Mouse (Mus musculus): ENCODE data around the gene Tmem242. TPM values are rescaled to one million over a fixed set of nuclear protein-coding genes. Genes with fewer than 3 reads are reported as not detected.

The Tmem242 gene
- polyA plus RNA-seq, 1 experiment from 2014 or later, result 141 TPM

DNA sequence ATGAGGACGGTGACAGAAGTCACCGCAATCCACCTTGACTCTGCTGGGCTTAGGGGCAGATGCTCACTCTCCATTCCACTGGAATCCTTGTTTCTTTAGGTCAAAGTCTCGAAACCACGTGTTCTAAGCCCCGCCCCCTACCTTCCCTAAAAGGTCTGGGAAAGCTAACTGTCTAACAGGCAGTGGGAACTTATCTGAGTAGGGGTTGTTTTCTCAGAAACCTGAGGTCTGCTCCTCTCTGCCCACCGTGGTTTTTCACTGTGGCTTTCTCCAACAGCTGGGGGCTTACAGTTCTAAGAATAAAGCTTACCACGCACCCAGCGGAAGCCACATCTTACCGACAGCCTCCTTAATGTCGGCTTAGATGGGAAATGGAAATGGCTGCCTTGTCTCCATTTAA lies 33.5 kb downstream of the Tmem242 start:
- H3K27me3 ChIP-seq (ENCODE audit: control insufficient read depth, insufficient read depth, low read length), result peaks cover 23% of the 10 kb centered on the region
- peak overlapping the region; percentile 41 for H3K4me2 ChIP-seq (ENCODE audit: low read length)
- peaks cover 2 to 3% of the 10 kb centered on the region in 2 experiments; a peak in 2 of 4 replicates for H3K4me1 ChIP-seq (ENCODE audit: control insufficient read depth in 2 of 2, insufficient read depth in 2 of 2, low read length in 2 of 2)
- no peak overlapping the region for H3K27ac ChIP-seq (replicated peaks in 1 of 2; ENCODE audit: control insufficient read depth in 1 of 2, insufficient read depth in 1 of 2, low read depth in 2 of 2, low read length in 2 of 2)
- H3K36me3 ChIP-seq (ENCODE audit: control insufficient read depth, insufficient read depth, low read length), result peaks cover 14% of the 10 kb centered on the region
- H3K9me3 ChIP-seq (ENCODE audit: control insufficient read depth, low read length), result no peaks in the 10 kb centered on the region
- H3K9ac ChIP-seq (ENCODE audit: low read length), result no peak overlapping the region
- WGBS, result 23% methylated on average over 10 of the region's 10 CpGs
- no peak overlapping the region for H3K4me3 ChIP-seq (ENCODE audit: control insufficient read depth in 1 of 2, insufficient read depth in 1 of 2, low read depth in 1 of 2, low read length in 2 of 2)
- ATAC-seq (ENCODE audit: insufficient number of reproducible peaks, insufficient read depth, low FRiP score, low read depth), result no peak

DNA sequence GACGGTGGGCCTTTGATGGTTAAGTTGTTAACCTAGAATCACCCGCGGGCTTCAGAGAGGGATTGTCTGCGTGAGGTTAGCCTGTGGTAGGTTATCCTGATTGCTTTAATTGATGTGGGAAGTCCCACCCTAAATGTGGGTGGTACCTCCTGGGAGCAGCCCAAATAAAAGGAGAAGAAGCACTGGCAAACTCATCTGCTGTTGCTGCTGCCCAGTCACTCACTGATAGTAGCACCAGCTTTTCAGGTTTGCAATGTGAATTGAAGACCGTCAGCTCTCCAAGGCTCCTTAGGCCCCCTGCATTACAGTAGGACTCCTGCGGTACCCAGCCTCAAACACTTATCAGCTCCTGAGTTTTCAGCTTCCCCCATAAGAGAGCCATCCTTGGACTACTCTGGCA lies 36.2 kb downstream of the Tmem242 start:
- no peak for ATAC-seq (ENCODE audit: insufficient number of reproducible peaks, insufficient read depth, low FRiP score, low read depth)
- H3K27ac ChIP-seq (replicated peaks in 1 of 2; ENCODE audit: control insufficient read depth in 1 of 2, insufficient read depth in 1 of 2, low read depth in 2 of 2, low read length in 2 of 2), result no peak overlapping the region
- no peaks in the 10 kb centered on the region for H3K36me3 ChIP-seq (ENCODE audit: control insufficient read depth, insufficient read depth, low read length)
- H3K4me1 ChIP-seq (ENCODE audit: control insufficient read depth in 2 of 2, insufficient read depth in 2 of 2, low read length in 2 of 2), result peaks cover 2 to 3% of the 10 kb centered on the region in 2 experiments; a peak in 2 of 4 replicates
- H3K4me2 ChIP-seq (ENCODE audit: low read length), result no peak overlapping the region
- no peak overlapping the region for H3K9ac ChIP-seq (ENCODE audit: low read length)
- H3K9me3 ChIP-seq (ENCODE audit: control insufficient read depth, low read length), result no peaks in the 10 kb centered on the region
- H3K27me3 ChIP-seq (ENCODE audit: control insufficient read depth, insufficient read depth, low read length), result peaks cover 23% of the 10 kb centered on the region
- H3K4me3 ChIP-seq (ENCODE audit: control insufficient read depth in 1 of 2, insufficient read depth in 1 of 2, low read depth in 1 of 2, low read length in 2 of 2), result no peak overlapping the region
- 85% methylated on average over 6 of the region's 6 CpGs for WGBS

DNA sequence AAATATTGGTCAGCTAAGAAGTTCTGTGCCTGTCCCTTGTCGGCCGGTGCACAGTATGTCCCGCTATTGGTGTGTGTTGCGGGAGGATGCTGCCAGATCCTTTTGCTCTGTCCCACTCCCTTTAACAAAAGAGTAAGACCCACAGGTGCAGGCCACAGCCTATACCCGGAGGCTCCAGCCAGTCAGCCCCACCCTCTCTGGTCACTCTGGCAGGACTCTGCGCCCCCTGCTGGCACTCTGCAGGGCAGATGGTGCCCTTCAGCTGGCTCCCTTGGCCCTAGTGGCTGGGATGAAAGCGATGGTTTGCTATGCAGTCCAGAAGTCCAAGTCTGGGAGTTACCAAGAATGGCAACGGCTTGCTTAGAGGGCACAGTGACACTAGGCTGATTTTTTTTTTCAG lies 37.4 kb downstream of the Tmem242 start:
- 25% methylated on average over 8 of the region's 8 CpGs for WGBS
- Histone ChIP-seq H3K9me3 (ENCODE audit: control insufficient read depth, low read length) (no peaks in the 10 kb centered on the region), H3K9ac (ENCODE audit: low read length) (no peak overlapping the region), H3K4me2 (ENCODE audit: low read length) (peak overlapping the region; percentile 53), H3K27ac (replicated peaks in 1 of 2; ENCODE audit: control insufficient read depth in 1 of 2, insufficient read depth in 1 of 2, low read depth in 2 of 2, low read length in 2 of 2) (no peak overlapping the region), H3K4me3 (ENCODE audit: control insufficient read depth in 1 of 2, insufficient read depth in 1 of 2, low read depth in 1 of 2, low read length in 2 of 2) (no peak overlapping the region), H3K27me3 (ENCODE audit: control insufficient read depth, insufficient read depth, low read length) (peaks cover 23% of the 10 kb centered on the region), H3K4me1 (ENCODE audit: control insufficient read depth in 2 of 2, insufficient read depth in 2 of 2, low read length in 2 of 2) (peaks cover 4 to 5% of the 10 kb centered on the region in 2 experiments; a peak in 3 of 4 replicates), H3K36me3 (ENCODE audit: control insufficient read depth, insufficient read depth, low read length) (no peaks in the 10 kb centered on the region)
- peak; percentile 78; the same call in 1 of the 2 replicates for ATAC-seq (ENCODE audit: insufficient number of reproducible peaks, insufficient read depth, low FRiP score, low read depth)

DNA sequence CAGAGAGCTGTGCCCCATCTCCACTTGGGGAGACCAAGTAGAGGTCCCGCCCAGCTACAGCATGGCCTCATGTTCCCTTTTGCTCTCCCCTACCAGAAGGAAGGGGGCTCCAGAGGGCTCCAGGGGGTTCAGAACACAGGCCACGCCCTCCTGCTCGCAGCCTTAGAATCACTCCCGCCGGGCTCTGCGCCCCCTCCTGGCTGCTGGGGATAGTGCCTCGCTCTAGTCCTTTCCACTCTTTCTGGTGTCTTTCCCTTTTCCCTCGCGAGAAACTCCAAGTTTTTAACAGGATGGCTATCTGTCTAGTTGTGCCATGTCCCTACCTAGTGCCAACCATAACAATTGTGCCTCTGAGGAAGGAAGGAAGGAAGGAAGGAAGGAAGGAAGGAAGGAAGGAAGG lies 38.0 kb downstream of the Tmem242 start:
- no peak for ATAC-seq (ENCODE audit: insufficient number of reproducible peaks, insufficient read depth, low FRiP score, low read depth)
- no peak overlapping the region for H3K4me3 ChIP-seq (ENCODE audit: control insufficient read depth in 1 of 2, insufficient read depth in 1 of 2, low read depth in 1 of 2, low read length in 2 of 2)

DNA sequence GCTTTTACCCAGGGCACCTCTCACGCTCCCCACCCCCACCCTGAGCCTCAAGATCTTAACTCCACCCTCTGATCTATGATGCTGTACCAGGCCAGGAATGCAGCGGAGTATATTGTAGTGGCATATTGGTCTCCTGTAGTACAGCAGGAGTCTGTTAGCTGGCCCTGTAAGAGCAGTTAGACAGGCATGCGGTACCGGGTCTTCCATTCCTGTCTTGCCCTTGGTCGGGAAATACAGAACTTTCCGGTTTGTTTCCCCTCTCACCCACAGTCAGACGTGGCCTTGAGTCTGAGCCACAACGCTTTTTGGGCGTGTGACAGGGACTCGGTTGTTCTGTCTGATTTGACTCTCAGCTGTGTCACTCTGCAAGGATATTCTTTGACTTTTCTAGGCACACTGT lies 38.8 kb downstream of the Tmem242 start:
- Histone ChIP-seq H3K9me3 (ENCODE audit: control insufficient read depth, low read length) (no peaks in the 10 kb centered on the region), H3K27me3 (ENCODE audit: control insufficient read depth, insufficient read depth, low read length) (peaks cover 23% of the 10 kb centered on the region), H3K4me3 (ENCODE audit: control insufficient read depth in 1 of 2, insufficient read depth in 1 of 2, low read depth in 1 of 2, low read length in 2 of 2) (no peak overlapping the region), H3K4me1 (ENCODE audit: control insufficient read depth in 2 of 2, insufficient read depth in 2 of 2, low read length in 2 of 2) (peaks cover 5 to 6% of the 10 kb centered on the region in 2 experiments; a peak in 3 of 4 replicates), H3K9ac (ENCODE audit: low read length) (no peak overlapping the region), H3K27ac (replicated peaks in 1 of 2; ENCODE audit: control insufficient read depth in 1 of 2, insufficient read depth in 1 of 2, low read depth in 2 of 2, low read length in 2 of 2) (no peak overlapping the region), H3K36me3 (ENCODE audit: control insufficient read depth, insufficient read depth, low read length) (no peaks in the 10 kb centered on the region), H3K4me2 (ENCODE audit: low read length) (no peak overlapping the region)
- ATAC-seq (ENCODE audit: insufficient number of reproducible peaks, insufficient read depth, low FRiP score, low read depth), result no peak
- WGBS, result 84% methylated on average over 10 of the region's 10 CpGs

More for the DNA sequence above, 38.0 kb downstream of the Tmem242 start:
- no peak overlapping the region; the same call in 1 of the 2 replicates for H3K9ac ChIP-seq (ENCODE audit: low read length)
- peaks cover 23% of the 10 kb centered on the region for H3K27me3 ChIP-seq (ENCODE audit: control insufficient read depth, insufficient read depth, low read length)
- WGBS, result 6% methylated on average over 9 of the region's 9 CpGs
- no peaks in the 10 kb centered on the region for H3K36me3 ChIP-seq (ENCODE audit: control insufficient read depth, insufficient read depth, low read length)
- no peaks in the 10 kb centered on the region for H3K9me3 ChIP-seq (ENCODE audit: control insufficient read depth, low read length)
- H3K4me2 ChIP-seq (ENCODE audit: low read length), result peak overlapping the region; percentile 53
- H3K27ac ChIP-seq (replicated peaks in 1 of 2; ENCODE audit: control insufficient read depth in 1 of 2, insufficient read depth in 1 of 2, low read depth in 2 of 2, low read length in 2 of 2), result no peak overlapping the region
- peaks cover 5 to 6% of the 10 kb centered on the region in 2 experiments; a peak in 3 of 4 replicates for H3K4me1 ChIP-seq (ENCODE audit: control insufficient read depth in 2 of 2, insufficient read depth in 2 of 2, low read length in 2 of 2)

DNA sequence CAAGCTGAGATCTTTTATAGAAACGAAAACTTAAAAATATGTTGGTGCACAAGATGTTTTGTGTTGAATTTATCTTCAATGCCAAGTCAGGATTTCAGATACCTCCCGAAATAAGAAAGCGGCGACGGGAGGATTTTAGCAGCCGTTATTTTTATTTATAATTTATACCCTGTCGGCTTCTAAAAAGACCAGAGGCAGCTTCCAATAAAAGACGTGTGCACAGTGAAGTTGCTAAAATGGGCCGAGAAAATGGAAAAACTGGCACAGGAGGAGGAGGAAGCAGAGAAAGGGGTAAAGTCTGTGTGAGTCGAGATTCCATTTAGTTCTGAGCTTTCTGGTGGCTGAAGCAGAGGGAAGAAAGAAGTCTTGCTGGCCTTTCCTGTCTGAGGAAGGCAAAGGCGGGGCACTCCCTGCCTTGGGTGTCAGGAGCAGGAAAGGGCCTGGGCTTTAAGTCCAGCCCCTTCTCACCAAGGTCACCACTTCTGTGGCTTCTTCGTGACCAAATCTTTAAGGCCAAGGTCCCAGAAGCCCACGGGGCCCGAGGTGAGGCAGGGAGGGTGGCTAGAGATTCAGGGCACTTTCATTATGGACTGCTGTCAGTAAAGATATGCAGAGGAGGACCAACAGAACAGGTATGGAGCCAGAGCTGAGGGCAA lies 39.5 kb downstream of the Tmem242 start:
- 66% methylated on average over 14 of the region's 14 CpGs for WGBS
- Histone ChIP-seq H3K4me3 (ENCODE audit: control insufficient read depth in 1 of 2, insufficient read depth in 1 of 2, low read depth in 1 of 2, low read length in 2 of 2) (no peak overlapping the region), H3K4me1 (ENCODE audit: control insufficient read depth in 2 of 2, insufficient read depth in 2 of 2, low read length in 2 of 2) (peaks cover 5 to 6% of the 10 kb centered on the region in 2 experiments; a peak in 3 of 4 replicates), H3K9ac (ENCODE audit: low read length) (no peak overlapping the region), H3K27me3 (ENCODE audit: control insufficient read depth, insufficient read depth, low read length) (peaks cover 19% of the 10 kb centered on the region), H3K4me2 (ENCODE audit: low read length) (no peak overlapping the region), H3K36me3 (ENCODE audit: control insufficient read depth, insufficient read depth, low read length) (no peaks in the 10 kb centered on the region), H3K9me3 (ENCODE audit: control insufficient read depth, low read length) (no peaks in the 10 kb centered on the region), H3K27ac (replicated peaks in 1 of 2; ENCODE audit: control insufficient read depth in 1 of 2, insufficient read depth in 1 of 2, low read depth in 2 of 2, low read length in 2 of 2) (no peak overlapping the region)
- ATAC-seq (ENCODE audit: insufficient number of reproducible peaks, insufficient read depth, low FRiP score, low read depth), result no peak

DNA sequence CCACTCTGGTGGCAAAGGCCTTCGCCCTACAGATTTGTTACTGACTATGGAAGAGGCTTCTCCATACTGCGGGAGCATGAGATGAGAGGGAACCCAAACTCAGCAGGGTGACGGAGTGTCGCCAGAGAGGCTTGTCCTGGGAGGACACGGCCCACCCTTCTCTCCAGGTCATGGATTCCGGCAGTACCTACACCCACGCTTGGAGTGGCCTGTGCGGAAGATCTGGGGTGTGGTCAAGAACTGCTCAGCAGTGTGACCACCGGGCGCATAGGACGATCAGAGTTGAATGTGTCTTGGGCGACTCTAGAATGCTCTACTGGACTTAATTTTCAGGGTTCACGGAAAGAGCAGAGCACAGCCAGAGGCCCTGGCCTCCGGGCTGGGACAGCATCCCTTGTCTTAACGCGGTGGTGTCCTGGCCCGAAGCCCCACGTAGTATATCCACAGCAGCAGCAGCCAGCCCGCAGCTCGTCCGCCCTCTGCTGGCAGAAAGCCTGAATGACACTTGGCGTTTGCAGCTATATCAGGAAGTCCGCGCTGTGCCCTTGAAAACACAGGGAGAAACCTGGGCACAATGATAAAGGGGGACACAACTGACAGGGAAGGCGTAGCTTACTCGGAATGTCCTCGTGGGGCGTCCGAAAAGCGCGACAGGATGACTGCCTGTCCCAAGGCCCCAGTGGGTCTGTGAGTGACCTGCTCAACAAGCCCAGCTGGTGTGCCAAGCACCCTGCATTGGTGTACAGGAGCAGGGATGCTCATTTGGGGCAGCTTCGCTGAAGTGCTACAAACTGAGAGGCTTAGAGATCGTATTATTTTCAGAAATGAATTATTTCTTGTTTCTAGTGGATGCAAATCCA lies 42.7 kb downstream of the Tmem242 start:
- H3K4me1 ChIP-seq (ENCODE audit: control insufficient read depth in 2 of 2, insufficient read depth in 2 of 2, low read length in 2 of 2), result peaks cover 5 to 6% of the 10 kb centered on the region in 2 experiments; a peak in 3 of 4 replicates
- H3K36me3 ChIP-seq (ENCODE audit: control insufficient read depth, insufficient read depth, low read length), result no peaks in the 10 kb centered on the region
- H3K4me3 ChIP-seq (ENCODE audit: control insufficient read depth in 1 of 2, insufficient read depth in 1 of 2, low read depth in 1 of 2, low read length in 2 of 2), result no peak overlapping the region
- H3K27ac ChIP-seq (replicated peaks in 1 of 2; ENCODE audit: control insufficient read depth in 1 of 2, insufficient read depth in 1 of 2, low read depth in 2 of 2, low read length in 2 of 2), result no peak overlapping the region
- no peaks in the 10 kb centered on the region for H3K27me3 ChIP-seq (ENCODE audit: control insufficient read depth, insufficient read depth, low read length)
- H3K9ac ChIP-seq (ENCODE audit: low read length), result peak overlapping the region; percentile 64; the same call in 1 of the 2 replicates
- no peaks in the 10 kb centered on the region for H3K9me3 ChIP-seq (ENCODE audit: control insufficient read depth, low read length)
- ATAC-seq (ENCODE audit: insufficient number of reproducible peaks, insufficient read depth, low FRiP score, low read depth), result peak; percentile 73; the same call in 1 of the 2 replicates
- H3K4me2 ChIP-seq (ENCODE audit: low read length), result peak overlapping the region; percentile 51
- WGBS, result 28% methylated on average over 33 of the region's 33 CpGs
